ENCODE assay signal across 23 mouse cellular contexts in genomic region chr3:50041141-50041540, GRCm38 (mm10).
DNase-seq lines count a peak whose midpoint lies in the region; ATAC-seq and TF ChIP-seq lines count a peak whose summit lies in the region.
"Had no signal": no experiment of that assay in that cellular context is flagged by ENCODE, and none has a peak within 500 bp of the region (broad histone marks: within the 10 kb centered on the region; RNA-seq: fewer than 3 reads in every experiment).

No protein-coding gene starts in this region.

- no peak for TF ChIP-seq POLR2A in embryonic fibroblast, embryonic 13.5 days (IDR thresholded peaks at IDR 0.05; ENCODE audit: low read depth, low read length)

- H3K4me1 ChIP-seq in embryonic facial prominence, embryonic 14.5 days (ENCODE audit: control insufficient read depth, insufficient read depth, low read length) = no peaks in the 10 kb centered on the region
- H3K4me1 ChIP-seq in embryonic facial prominence, embryonic 10.5 days = no peaks in the 10 kb centered on the region
- H3K4me1 ChIP-seq in embryonic fibroblast, embryonic 13.5 days (ENCODE audit: control insufficient read depth, insufficient read depth, low read length) = no peaks in the 10 kb centered on the region
- no peaks in the 10 kb centered on the region for H3K4me1 ChIP-seq in hindbrain, embryonic 14.5 days (replicated peaks; ENCODE audit: control insufficient read depth, insufficient read depth, low read length)
- H3K4me1 ChIP-seq: forebrain, embryonic 13.5 days had no signal

- peak; percentile 77 for DNase-seq in embryonic facial prominence, embryonic 14.5 days (ENCODE audit: low spot score)
- no peak for DNase-seq in embryonic facial prominence, embryonic 10.5 days (ENCODE audit: low spot score)
- peak; percentile 52 for DNase-seq in NIH3T3 (ENCODE audit: low read depth)
- no peak for DNase-seq in hindbrain, embryonic 14.5 days (ENCODE audit: low spot score)
- no peak for DNase-seq in T-cell, adult 2 months (ENCODE audit: low spot score)
- DNase-seq: adrenal gland, adult 8-10 months; adrenal gland, postnatal 14 days; adrenal gland, postnatal 36 days; B cell, adult 2 months; cerebellum, adult 11-12 months; cerebellum, adult 2 months; cerebellum, adult 9-10 months; cerebellum, postnatal 10 days; cerebellum, postnatal 25 days; forebrain, postnatal 0 days had no signal

- H3K4me2 ChIP-seq in embryonic facial prominence, embryonic 14.5 days (ENCODE audit: low read depth, low read length) = no peak overlapping the region
- H3K4me2 ChIP-seq in hindbrain, embryonic 14.5 days (replicated peaks) = no peak overlapping the region
- H3K4me2 ChIP-seq: embryonic facial prominence, embryonic 13.5 days; forebrain, embryonic 13.5 days; forebrain, embryonic 15.5 days had no signal

- WGBS in embryonic facial prominence, embryonic 14.5 days = 48% methylated on average over 2 of the region's 2 CpGs
- 88% methylated on average over 2 of the region's 2 CpGs for WGBS in embryonic facial prominence, embryonic 10.5 days
- WGBS in hindbrain, embryonic 14.5 days = 95% methylated on average over 2 of the region's 2 CpGs

- TF ChIP-seq CTCF in embryonic fibroblast, embryonic 13.5 days (IDR thresholded peaks at IDR 0.05; ENCODE audit: borderline replicate concordance, insufficient read depth, low read length) = no peak

- H3K27ac ChIP-seq in embryonic facial prominence, embryonic 14.5 days (replicated peaks; ENCODE audit: low read depth, low read length) = no peak overlapping the region; the same call in 1 of the 2 replicates
- H3K27ac ChIP-seq in embryonic facial prominence, embryonic 10.5 days (replicated peaks) = no peak overlapping the region
- peak overlapping the region; percentile 40; the same call in 1 of the 2 replicates for H3K27ac ChIP-seq in embryonic fibroblast, embryonic 13.5 days (ENCODE audit: insufficient read depth, low read length)
- no peak overlapping the region for H3K27ac ChIP-seq in hindbrain, embryonic 14.5 days
- H3K27ac ChIP-seq: embryonic facial prominence, embryonic 13.5 days; forebrain, embryonic 13.5 days; forebrain, embryonic 15.5 days had no signal

- H3K27me3 ChIP-seq in embryonic facial prominence, embryonic 14.5 days (replicated peaks; ENCODE audit: control insufficient read depth, insufficient read depth, low read length) = no peaks in the 10 kb centered on the region
- no peaks in the 10 kb centered on the region for H3K27me3 ChIP-seq in embryonic facial prominence, embryonic 10.5 days (replicated peaks; ENCODE audit: low read depth, poor library complexity, severe bottlenecking)
- H3K27me3 ChIP-seq in hindbrain, embryonic 14.5 days (ENCODE audit: control insufficient read depth, insufficient read depth, low read length) = no peaks in the 10 kb centered on the region
- H3K27me3 ChIP-seq: CH12.LX; embryonic facial prominence, embryonic 13.5 days; forebrain, embryonic 13.5 days; forebrain, embryonic 15.5 days had no signal

- no peak for ATAC-seq in embryonic facial prominence, embryonic 14.5 days (ENCODE audit: low read depth)
- ATAC-seq in hindbrain, embryonic 14.5 days (ENCODE audit: low FRiP score) = no peak
- ATAC-seq: activated CD4-positive, CD25-positive, alpha-beta regulatory T cell, adult 4 months; CD4-positive, CD25-positive, alpha-beta regulatory T cell, adult 4 months; forebrain, embryonic 13.5 days; forebrain, embryonic 15.5 days; forebrain, postnatal 0 days had no signal

- H3K9me3 ChIP-seq in embryonic facial prominence, embryonic 14.5 days (ENCODE audit: control insufficient read depth, low read length) = no peaks in the 10 kb centered on the region
- H3K9me3 ChIP-seq in embryonic facial prominence, embryonic 10.5 days = no peaks in the 10 kb centered on the region
- no peaks in the 10 kb centered on the region for H3K9me3 ChIP-seq in hindbrain, embryonic 14.5 days (ENCODE audit: control insufficient read depth, low read length)
- H3K9me3 ChIP-seq: embryonic facial prominence, embryonic 13.5 days; forebrain, embryonic 13.5 days; forebrain, embryonic 15.5 days had no signal

- no peak overlapping the region for H3K9ac ChIP-seq in embryonic facial prominence, embryonic 14.5 days (ENCODE audit: low read depth, low read length)
- H3K9ac ChIP-seq in hindbrain, embryonic 14.5 days = no peak overlapping the region
- H3K9ac ChIP-seq: embryonic facial prominence, embryonic 13.5 days; forebrain, embryonic 13.5 days; forebrain, embryonic 15.5 days; forebrain, postnatal 0 days had no signal

- H3K36me3 ChIP-seq in embryonic facial prominence, embryonic 14.5 days (ENCODE audit: control insufficient read depth, insufficient read depth, low read length) = no peaks in the 10 kb centered on the region
- H3K36me3 ChIP-seq in embryonic facial prominence, embryonic 10.5 days (replicated peaks) = no peaks in the 10 kb centered on the region
- H3K36me3 ChIP-seq in hindbrain, embryonic 14.5 days (replicated peaks; ENCODE audit: control insufficient read depth, insufficient read depth) = no peaks in the 10 kb centered on the region
- H3K36me3 ChIP-seq: embryonic facial prominence, embryonic 13.5 days; forebrain, embryonic 15.5 days; G1E had no signal

- no peak overlapping the region for H3K4me3 ChIP-seq in embryonic facial prominence, embryonic 14.5 days (ENCODE audit: low read depth, low read length)
- H3K4me3 ChIP-seq in embryonic facial prominence, embryonic 10.5 days = no peak overlapping the region
- H3K4me3 ChIP-seq in embryonic fibroblast, embryonic 13.5 days (ENCODE audit: insufficient read depth, low read length) = no peak overlapping the region
- H3K4me3 ChIP-seq in hindbrain, embryonic 14.5 days (replicated peaks; ENCODE audit: low read length) = no peak overlapping the region
- H3K4me3 ChIP-seq: embryonic facial prominence, embryonic 13.5 days; forebrain, embryonic 13.5 days; forebrain, embryonic 15.5 days had no signal

Comparison
In these comparisons a context has a peak if more than half of its experiments do, and no peak if none do; other contexts are left out.
1. DNase-seq: peak in embryonic facial prominence, embryonic 14.5 days (single experiment) and NIH3T3 (single experiment); none in embryonic facial prominence, embryonic 10.5 days (single experiment), hindbrain, embryonic 14.5 days (single experiment) and T-cell, adult 2 months (single experiment).